Mouse (Mus musculus) heart, adult 2 months (tissue): ENCODE data around the gene Sympk. TPM values are rescaled to one million over a fixed set of nuclear protein-coding genes. Genes with fewer than 3 reads are reported as not detected.
A peak's percentile ranks its signal among the peaks of the same experiment; 100 is the strongest.

Experiments
- DNase-seq, 2 experiments: peaks; one replicate each; pipeline ENCODE4 v3.0.0; 2021
- H3K27ac ChIP-seq: fragments of 200-600 bp; 2 replicates; pipeline ENCODE4 v1.8.1; 2022
- H3K27me3 ChIP-seq: fragments of 200-500 bp; 2 replicates; pipeline ENCODE4 v1.6.1; 2012; ENCODE audit warnings: mild to moderate bottlenecking, low read length, inconsistent platforms, mixed read lengths; ENCODE audit not compliant: control insufficient read depth, insufficient read depth
- H3K36me3 ChIP-seq: fragments of 200-500 bp; 2 replicates; pipeline ENCODE4 v1.6.1; 2012; ENCODE audit warnings: low read length, inconsistent platforms; ENCODE audit not compliant: control insufficient read depth, insufficient read depth
- H3K4me1 ChIP-seq: fragments of 200-500 bp; 2 replicates; pipeline ENCODE4 v1.6.1; 2011; ENCODE audit warnings: low read length; ENCODE audit not compliant: control insufficient read depth, insufficient read depth
- H3K4me3 ChIP-seq: fragments of 200-600 bp; 2 replicates; pipeline ENCODE4 v1.8.1; 2022
- H3K79me2 ChIP-seq: fragments of 200-500 bp; replicated peaks from 2 replicates; pipeline ENCODE4 v1.6.1; 2012; ENCODE audit warnings: mild to moderate bottlenecking, inconsistent platforms, low read length, moderate library complexity, mixed read lengths; ENCODE audit not compliant: control insufficient read depth, insufficient read depth
- H3K9ac ChIP-seq: fragments of 200-500 bp; 2 replicates; pipeline ENCODE4 v1.6.1; 2012; ENCODE audit warnings: low read depth, mild to moderate bottlenecking, control low read depth, inconsistent platforms, low read length, mixed read lengths
- CTCF ChIP-seq: fragments of 200-600 bp; IDR thresholded peaks from 2 replicates; pipeline ENCODE4 v1.8.1; 2022; ENCODE audit warnings: antibody characterized with exemption, mild to moderate bottlenecking, moderate library complexity
- EP300 ChIP-seq: fragments of 200-500 bp; IDR thresholded peaks from 2 replicates; pipeline ENCODE4 v1.6.1; 2011; ENCODE audit warnings: low read depth, low read length, control low read depth; ENCODE audit not compliant: insufficient read depth
- POLR2A ChIP-seq: fragments of 200-500 bp; IDR thresholded peaks from 2 replicates; pipeline ENCODE4 v1.6.1; 2011; ENCODE audit warnings: mild to moderate bottlenecking, low read depth, low read length, control low read depth; ENCODE audit not compliant: insufficient read depth
- WGBS: fragments of 180-500 bp; shearing (Covaris S2); methylation state at CpG from one replicate; pipeline ENCODE4 v1.1.7; 2018; 5-methylcytosine and 5-hydroxymethylcytosine counted together
- intact Hi-C: fragments of 180-260 bp; cut with DNase I; formaldehyde crosslinking; loops from one replicate; pipeline ENCODE4 v1.15.1; 2025
- polyA plus RNA-seq: library from polyadenylated mRNA; depleted of rRNA; stranded (reverse); fragments of >200 nt; gene quantifications from 2 replicates; pipeline ENCODE4 v1.2.3, GENCODE M21; 2012
- total RNA-seq, 2 experiments: library from RNA; stranded (reverse); gene quantifications; 2 replicates each; pipeline ENCODE4 v1.2.3; 2021

Gene Sympk
- total and polyA plus RNA-seq, 3 experiments: 61.3 to 99.4 (median 93.2) TPM

- H3K79me2 ChIP-seq: no peaks in the 10 kb centered on the region
- no peak overlapping the region for H3K4me3 ChIP-seq
- DNase-seq: no peak
- 91% methylated on average over 8 of the region's 8 CpGs for WGBS
- intact Hi-C loops: no loop called here
- no peak overlapping the region for H3K9ac ChIP-seq
- no peak for TF ChIP-seq CTCF
- no peak for TF ChIP-seq POLR2A
- no peak for TF ChIP-seq EP300
- H3K4me1 ChIP-seq: no peaks in the 10 kb centered on the region
- H3K27me3 ChIP-seq: no peaks in the 10 kb centered on the region
- H3K36me3 ChIP-seq: no peaks in the 10 kb centered on the region
- no peak overlapping the region for H3K27ac ChIP-seq
Observed at GRCm38 (mm10) chr7:19055108-19055507, 30.9 kb downstream of the Sympk start.

DNA sequence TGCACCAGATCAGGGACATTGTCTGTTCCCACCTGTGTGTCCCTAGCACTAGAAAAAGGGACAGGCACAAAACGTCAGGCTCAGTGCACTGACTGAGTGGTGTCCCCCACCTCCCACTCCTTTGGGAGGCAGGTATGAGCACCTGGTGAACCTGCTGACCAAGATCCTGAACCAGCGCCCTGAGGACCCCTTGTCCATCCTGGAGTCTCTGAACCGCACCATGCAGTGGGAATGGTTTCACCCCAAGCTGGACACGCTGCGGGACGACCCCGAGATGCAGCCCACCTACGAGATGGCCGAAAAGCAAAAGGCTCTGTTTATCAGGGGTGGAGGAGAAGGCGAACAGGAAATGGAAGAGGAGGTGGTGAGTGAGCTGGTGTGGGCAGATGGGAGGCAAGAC is 33.2 kb downstream of the Sympk start:
- TF ChIP-seq EP300 (no peak), POLR2A (no peak), CTCF (no peak)
- Histone ChIP-seq H3K4me3 (no peak overlapping the region), H3K9ac (no peak overlapping the region), H3K36me3 (no peaks in the 10 kb centered on the region), H3K27ac (no peak overlapping the region), H3K4me1 (no peaks in the 10 kb centered on the region), H3K79me2 (no peaks in the 10 kb centered on the region), H3K27me3 (no peaks in the 10 kb centered on the region)
- intact Hi-C loops: no loop called here
- no peak for DNase-seq
- WGBS: 77% methylated on average over 10 of the region's 10 CpGs

- H3K27ac ChIP-seq: no peak overlapping the region
- no peaks in the 10 kb centered on the region for H3K4me1 ChIP-seq
- H3K36me3 ChIP-seq: no peaks in the 10 kb centered on the region
- intact Hi-C loops: no loop called here
- H3K27me3 ChIP-seq: peaks cover 10% of the 10 kb centered on the region
- H3K4me3 ChIP-seq: no peak overlapping the region
- no peak for TF ChIP-seq POLR2A
- no peak for TF ChIP-seq CTCF
- TF ChIP-seq EP300: no peak
- no peak for DNase-seq
- H3K9ac ChIP-seq: no peak overlapping the region
- WGBS: 45% methylated on average over 13 of the region's 13 CpGs
- H3K79me2 ChIP-seq: no peaks in the 10 kb centered on the region
Observed at GRCm38 (mm10) chr7:19065896-19066295, 41.7 kb downstream of the Sympk start.

- Histone ChIP-seq H3K4me3 (no peak overlapping the region), H3K27ac (no peak overlapping the region), H3K4me1 (no peaks in the 10 kb centered on the region), H3K9ac (no peak overlapping the region), H3K79me2 (no peaks in the 10 kb centered on the region), H3K27me3 (peaks cover 10% of the 10 kb centered on the region), H3K36me3 (no peaks in the 10 kb centered on the region)
- TF ChIP-seq POLR2A: no peak
- intact Hi-C loops: no loop called here
- DNase-seq: no peak
- 42% methylated on average over 14 of the region's 14 CpGs for WGBS
Observed at GRCm38 (mm10) chr7:19067063-19067462, 42.9 kb downstream of the Sympk start.

DNA sequence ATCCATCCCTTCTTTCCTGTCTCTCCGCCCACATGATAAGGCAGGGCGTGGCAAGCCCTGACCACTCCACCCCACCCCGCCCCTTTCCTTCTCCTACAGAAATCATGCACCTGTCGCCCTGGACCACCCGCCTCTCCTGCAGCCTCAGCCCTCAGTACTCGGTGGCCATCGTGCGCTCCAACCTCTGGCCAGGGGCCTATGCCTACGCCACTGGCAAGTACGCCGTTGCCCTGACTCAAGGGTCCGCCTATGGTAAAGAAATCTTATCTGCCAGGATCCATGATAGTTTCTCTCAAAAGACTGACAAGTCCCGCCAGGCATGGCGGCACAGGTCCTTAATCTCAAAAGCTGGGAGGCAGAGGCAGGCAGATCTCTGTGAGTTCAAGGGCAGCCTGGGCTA is 43.8 kb downstream of the Sympk start:
- DNase-seq: no peak
- no peaks in the 10 kb centered on the region for H3K4me1 ChIP-seq
- H3K4me3 ChIP-seq: no peak overlapping the region
- intact Hi-C loops: loop anchor here (1.0 kb wide), 2 partner anchors 20 to 25 kb away; no protein-coding TSS in a partner anchor
- no peaks in the 10 kb centered on the region for H3K36me3 ChIP-seq
- no peaks in the 10 kb centered on the region for H3K79me2 ChIP-seq
- WGBS: 57% methylated on average over 13 of the region's 14 CpGs
- TF ChIP-seq POLR2A (no peak), CTCF (no peak), EP300 (no peak)
- no peak overlapping the region for H3K9ac ChIP-seq
- H3K27me3 ChIP-seq: peaks cover 10% of the 10 kb centered on the region
- H3K27ac ChIP-seq: no peak overlapping the region

DNA sequence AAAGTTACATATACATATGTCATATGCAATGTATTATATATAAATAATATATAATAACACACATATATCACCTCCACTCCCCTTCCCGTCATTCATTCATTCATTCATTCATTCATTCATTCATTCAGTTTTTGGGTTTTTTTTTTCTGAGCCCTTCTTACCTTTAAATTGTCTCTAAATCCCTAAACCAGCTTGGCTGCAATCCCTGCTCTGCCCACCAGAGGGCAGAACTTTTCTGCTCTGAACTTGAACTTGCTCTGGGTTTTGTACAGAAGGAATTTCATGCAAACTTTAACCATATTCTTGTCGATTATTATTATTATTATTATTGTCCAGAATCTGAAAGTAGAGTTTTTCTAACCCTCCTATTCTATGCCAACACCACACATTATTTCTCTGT is 44.5 kb downstream of the Sympk start:
- 0% methylated on average over 2 of the region's 2 CpGs for WGBS
- H3K27me3 ChIP-seq: peaks cover 10% of the 10 kb centered on the region
- no peak overlapping the region for H3K27ac ChIP-seq
- intact Hi-C loops: loop anchor here (1.0 kb wide), 2 partner anchors 20 to 25 kb away; no protein-coding TSS in a partner anchor
- H3K79me2 ChIP-seq: no peaks in the 10 kb centered on the region
- H3K4me3 ChIP-seq: no peak overlapping the region
- H3K4me1 ChIP-seq: no peaks in the 10 kb centered on the region
- H3K9ac ChIP-seq: no peak overlapping the region
- TF ChIP-seq CTCF (peak; percentile 85), POLR2A (no peak), EP300 (0 out of 2 replicates have a peak, but pooled peaks have one; percentile 32)
- DNase-seq: peak; percentile 60 to 84
- H3K36me3 ChIP-seq: no peaks in the 10 kb centered on the region
